Mouse (Mus musculus) thymus, postnatal 10 days (tissue): ENCODE results near the gene Zfr2.
"Not testable (repeated sequence)": the region's sequence is repeated elsewhere in the genome, so short reads cannot be mapped to it uniquely, and the experiment has no call there.

ENCODE experiments used
- DNase-seq, 2 experiments: peaks; one replicate each; pipeline ENCODE4 v3.0.0; 2021; ENCODE audit warnings: low spot score in 2 of 2

Gene Zfr2

DNA sequence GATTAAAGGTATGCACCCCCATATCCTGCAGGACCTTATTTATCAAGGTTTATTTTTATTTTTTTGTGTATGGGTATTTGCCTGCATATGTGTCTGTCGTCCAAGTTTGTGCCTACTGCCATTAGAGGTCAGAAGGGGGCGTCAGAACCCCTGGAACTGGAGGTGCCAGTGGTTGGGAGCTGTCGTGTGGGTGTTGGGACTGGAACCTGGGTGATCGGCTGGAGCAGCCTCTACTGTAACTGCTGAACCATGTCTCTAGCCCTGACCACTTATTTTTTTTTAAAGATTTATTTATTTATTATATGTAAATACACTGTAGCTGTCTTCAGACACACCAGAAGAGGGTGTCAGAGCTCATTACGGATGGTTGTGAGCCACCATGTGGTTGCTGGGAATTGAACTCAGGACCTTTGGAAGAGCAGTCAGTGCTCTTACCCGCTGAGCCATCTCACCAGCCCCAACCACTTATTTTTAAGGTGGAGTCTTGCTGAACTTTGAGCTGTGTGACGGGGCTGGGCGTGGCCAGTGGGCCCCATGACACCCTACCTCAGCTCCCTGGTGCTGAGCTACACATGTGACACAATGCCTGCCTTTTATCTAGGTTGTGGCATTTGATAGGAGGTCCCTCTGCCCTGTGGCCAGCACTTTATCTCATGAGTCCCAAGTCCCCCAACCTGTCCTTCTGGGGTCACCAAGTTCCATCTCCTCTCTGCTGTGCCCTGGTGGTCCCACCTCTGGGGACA, 29.8 kb upstream of the Zfr2 start:
- no peak for DNase-seq

DNA sequence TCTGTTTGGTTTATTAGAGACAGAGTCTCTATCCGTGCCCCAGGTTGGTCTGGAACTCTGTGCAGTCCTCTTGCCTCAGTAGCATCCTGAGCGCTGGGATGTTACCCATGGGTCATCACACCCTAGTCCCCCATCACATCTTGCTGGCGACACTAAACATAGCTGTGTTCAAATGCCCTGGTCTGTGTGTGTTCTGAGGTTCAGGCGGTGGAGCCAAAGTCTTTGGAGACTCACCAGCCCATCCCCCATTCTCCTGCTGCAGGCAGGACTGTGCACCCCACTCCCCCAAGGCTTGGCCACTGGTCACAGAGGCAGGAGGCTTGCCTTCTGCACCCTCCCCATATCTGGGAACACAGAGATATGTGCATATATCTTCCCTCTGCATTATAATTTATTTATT, 28.8 kb upstream of the Zfr2 start:
- no peak for DNase-seq

DNA sequence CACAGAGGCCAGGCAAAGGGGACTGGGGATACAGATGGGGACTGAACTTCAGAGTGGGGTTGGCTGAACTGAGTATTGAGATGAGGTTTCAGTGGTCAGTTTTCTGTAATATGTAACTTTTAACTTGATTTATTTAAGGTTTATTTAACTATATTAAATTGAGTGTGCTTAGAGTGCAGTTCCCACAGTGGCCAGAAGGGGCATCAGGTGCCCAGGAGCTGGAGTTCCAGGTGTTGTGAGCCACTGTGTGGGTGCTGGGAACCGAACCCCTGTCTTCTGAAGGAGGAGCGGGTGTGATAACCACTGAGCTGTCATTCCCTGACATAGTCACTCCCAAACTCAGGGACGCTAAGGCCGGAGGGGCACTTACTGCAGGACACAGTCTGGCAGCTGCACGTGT, 22.8 kb upstream of the Zfr2 start:
- DNase-seq, result no peak

DNA sequence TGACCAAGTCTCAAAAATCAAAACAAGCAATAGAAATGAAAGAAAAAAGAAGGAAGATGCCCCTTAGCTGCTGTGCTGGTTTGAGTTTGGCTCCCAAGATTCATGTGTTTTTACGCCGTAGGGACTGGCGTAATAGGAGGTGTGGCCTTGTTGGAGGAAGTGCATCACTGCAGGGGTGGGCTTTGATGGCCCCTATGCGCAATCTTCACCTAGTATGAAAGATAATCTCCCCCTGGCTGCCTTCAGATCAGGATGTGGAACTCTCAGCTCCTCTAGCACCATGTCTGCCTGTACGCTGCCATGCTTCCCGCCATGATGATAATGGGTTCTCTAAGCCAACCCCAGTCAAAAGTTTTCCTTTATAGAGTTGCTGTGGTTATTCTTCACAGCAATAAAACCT, 16.7 kb upstream of the Zfr2 start:
- DNase-seq, result no peak

DNA sequence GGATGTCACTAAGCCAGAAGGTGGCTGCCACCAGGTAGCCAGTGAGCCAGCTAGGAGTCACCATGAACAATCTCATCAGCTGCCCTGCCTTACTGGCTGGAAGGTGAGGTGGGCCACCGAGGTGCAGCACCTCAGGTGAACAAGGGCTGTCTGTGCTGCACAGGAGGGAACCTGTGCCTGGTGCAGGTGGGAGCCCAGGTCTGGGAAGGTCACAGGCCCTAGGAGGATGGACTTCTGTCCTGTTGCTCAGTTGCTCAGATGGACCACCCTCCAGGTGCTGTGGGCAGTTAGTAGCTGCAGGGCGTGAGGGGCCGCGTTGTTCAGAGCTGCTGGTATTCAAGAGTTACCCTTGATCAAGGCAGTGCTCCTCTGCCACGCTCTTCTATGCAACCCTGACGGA, 16.1 kb upstream of the Zfr2 start:
- no peak for DNase-seq

DNA sequence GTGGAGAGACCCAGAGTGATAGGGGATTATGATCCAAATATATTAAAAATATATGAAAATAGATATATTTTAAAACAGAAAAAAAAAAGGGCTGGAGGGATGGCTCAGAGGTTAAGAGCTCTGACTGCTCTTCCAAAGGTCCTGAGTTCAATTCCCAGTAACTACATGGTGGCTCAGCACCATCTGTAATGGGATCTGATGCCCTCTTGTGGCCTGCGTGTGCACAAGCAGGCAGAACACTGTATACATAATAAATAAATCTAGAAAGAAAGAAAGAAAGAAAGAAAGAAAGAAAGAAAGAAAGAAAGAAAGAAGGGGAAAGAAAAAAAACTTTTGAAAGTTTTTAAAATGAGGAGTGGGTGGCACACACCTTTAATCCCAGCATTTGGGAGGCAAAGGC, 15.7 kb upstream of the Zfr2 start:
- DNase-seq, result peak in 1 of 2 experiments; percentile 42

DNA sequence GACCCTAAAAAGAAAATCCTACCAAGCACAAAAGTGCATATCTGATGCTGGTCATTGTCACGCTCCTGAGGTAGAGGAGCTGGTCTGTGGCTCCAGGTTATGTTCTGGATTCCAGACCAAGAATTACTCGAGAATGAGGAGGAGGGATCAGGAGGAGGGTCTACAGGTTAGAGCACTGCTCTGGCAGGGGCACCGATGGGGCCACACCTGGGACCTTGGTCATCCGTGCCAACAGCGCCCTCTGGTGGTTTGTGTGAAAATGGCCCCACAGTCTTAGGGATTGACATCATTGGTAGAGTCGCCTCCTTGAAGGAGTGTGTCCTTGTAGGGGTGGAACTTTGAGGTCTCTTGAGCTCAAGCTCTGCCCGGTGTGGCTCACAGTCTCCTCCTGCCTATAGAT, 15.0 kb upstream of the Zfr2 start:
- DNase-seq, result peak; percentile 59 to 84

DNA sequence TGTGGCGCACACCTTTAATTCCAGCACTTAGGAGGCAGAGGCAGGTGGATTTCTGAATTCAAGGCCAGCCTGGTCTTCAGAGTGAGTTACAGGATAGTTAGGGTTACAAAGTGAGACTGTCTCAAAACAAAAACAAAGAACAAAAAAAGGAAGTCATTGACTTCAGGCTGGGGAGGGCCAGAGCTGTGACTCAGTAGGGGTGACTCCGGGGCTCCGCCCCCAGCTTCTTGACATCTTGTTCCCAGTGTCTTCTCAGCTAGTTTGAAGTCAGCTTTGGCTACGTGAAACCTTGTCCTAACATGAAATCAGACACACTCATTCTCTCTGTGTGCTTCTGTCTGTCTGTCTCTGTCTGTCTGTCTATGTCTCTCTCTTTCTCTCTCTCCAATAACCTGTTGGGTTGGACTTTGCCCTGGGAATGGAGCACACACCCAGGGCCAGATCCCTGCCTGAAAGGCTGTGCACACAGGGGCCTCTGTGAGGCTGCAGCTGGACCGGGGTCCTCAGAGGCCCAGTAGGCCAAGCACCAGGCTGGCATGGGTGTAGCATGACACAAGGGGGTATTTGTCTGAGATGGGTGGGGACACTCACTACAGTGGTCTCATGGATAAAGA, 11.4 kb upstream of the Zfr2 start:
- no peak for DNase-seq

DNA sequence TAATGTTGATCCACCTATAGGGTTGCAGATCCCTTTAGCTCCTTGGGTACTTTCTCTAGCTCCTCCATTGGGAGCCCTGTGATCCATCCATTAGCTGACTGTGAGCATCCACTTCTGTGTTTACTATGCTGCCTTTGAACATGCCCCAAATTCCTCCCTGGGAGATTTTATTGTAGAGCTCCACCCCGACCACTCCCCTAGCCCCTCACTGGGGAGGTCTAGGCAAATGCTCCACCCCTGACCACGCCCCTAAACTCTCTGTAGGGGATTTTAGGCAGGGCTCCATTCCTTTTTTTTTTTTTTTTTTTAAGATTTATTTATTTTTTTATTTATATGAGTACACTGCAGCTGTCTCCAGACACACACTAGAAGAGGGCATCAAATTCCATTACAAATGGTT, 9.2 kb upstream of the Zfr2 start:
- not testable (repeated sequence) for DNase-seq

DNA sequence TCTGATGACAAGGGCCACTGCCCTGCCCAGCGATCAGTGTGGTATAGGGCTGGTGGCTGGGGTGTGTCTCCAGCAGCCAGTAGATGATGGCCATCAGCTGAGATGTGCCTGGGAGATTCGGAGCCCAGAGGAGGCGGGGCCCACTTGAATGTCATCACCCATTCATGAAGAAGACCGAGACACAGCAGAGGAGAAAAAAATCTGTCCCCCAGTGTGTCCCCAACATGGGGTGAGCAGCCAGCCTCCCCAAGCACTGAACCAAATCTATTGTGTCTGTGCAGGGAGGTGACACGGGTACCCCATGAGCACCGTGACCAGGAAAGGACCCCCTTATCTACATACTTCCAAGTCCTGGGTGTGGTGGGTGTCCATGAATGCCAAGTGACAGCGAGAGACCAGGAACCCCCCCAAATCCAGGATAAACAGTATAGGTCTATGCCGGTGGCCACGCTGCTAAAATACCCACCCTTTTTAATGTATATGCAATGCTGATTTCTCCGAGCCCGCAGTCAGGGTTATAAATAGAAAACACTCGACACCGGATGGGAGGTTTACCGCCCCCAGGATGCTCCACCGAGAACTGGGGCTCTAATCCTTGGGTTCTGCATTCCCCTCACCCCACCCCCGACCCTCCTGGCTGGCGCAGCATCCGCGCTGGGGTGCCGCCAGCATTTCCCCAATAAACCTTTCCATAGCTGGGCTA, 3.1 kb upstream of the Zfr2 start:
- no peak for DNase-seq

DNA sequence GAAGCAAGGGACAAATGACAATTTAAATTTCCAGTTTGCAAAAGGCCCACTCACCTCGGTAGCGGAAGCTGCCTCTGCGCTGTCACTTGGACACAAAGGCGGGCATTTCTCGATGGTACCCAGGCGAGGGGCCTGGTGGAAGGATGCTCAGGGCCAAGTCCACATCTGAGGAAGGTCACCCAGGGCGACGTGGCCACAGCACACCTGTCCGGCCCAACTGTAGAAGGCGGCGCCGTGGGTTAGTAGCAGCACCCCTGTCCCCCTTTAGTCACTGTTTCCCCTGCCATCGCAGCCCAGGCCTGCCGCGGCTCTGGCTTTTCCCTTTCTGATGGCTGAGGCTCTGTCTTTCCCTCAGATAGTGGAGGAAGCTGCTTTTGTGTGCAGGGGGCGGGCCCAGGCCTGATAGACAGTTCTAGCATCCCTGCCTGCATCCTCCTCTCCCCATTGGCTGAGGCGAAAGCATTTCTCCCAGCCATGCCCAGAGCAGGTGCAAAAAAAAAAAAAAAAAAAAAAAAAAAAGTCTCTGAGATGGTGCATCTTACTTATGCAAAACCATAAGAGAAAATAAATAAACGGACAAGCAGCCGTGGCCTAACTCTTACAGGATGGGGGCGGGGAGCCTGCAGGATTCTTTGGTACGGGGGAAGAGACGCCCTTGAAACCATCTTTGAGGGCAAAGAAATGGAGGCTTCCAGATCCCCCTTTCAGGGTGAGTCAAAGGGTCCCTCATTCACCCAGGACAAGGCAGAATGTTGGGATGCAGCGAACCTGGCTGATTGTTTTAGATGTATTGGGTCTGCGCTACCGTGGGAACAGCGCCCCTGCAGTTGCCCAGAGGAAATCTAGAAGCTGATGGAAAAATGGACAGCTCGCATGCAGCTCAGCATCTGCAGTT, 2.3 kb upstream of the Zfr2 start, which contains the start of gene Atcay:
TSS of gene Atcay (minus strand) at position 396 of the 895 bp plus-strand sequence.
- peak in 1 of 2 experiments; percentile 41 for DNase-seq

DNA sequence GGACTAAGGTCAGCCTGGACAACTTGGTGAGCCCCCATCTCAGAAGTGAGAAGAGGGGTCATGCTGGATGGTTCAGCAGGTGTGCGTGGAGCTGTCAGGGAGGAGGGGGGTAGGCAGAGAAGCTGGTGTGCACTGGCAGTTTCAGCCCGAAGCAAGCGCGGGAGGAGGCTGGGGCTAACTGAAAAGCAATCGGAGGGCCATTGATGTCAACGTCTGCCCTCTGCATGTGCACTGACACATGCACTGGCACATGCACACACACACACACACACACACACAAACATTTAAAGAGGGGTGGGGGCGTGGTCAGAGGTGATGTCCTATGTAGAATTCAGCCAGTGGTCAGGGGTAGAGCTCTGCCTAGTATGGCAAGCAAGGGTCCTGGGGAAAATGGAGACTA, 1.5 kb upstream of the Zfr2 start:
- DNase-seq, result no peak

DNA sequence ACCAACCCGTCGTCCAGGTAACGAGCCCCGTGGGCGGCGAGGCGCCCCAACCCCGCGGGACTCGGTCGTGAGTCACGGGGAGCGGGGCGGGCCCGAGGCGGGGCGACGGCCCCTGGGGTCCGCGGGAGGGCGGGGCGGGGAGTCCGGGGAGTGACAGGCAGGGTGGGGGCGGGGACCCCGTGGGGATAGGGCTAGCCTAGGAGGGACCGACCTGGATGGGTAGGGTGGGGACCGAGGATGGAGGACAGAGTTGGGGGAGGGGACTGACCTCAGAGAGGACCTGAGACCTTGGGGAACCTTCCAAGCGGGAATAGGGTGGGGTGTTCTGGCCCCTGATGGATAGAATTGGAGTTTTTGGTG, 251 bp downstream of the Zfr2 start:
- DNase-seq, result no peak

DNA sequence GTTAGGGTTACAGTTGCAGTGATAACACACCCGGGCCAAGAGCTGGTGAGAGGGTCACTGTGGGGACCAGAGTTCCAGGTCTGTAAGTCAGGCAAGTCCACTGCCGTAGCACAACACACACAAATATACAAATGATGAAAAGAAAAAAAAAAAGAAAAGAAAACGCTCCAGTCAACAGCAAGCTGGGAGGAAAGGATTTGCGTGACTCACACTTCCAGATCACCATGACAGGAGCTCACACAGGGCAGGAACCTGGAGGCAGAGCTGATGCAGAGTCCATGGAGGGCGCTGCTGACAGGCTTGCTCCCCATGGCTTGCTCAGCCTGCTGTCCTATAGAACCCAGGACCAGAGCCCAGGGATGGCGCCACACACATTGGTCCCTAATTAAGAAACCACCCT, 1.3 kb downstream of the Zfr2 start:
- no peak for DNase-seq

DNA sequence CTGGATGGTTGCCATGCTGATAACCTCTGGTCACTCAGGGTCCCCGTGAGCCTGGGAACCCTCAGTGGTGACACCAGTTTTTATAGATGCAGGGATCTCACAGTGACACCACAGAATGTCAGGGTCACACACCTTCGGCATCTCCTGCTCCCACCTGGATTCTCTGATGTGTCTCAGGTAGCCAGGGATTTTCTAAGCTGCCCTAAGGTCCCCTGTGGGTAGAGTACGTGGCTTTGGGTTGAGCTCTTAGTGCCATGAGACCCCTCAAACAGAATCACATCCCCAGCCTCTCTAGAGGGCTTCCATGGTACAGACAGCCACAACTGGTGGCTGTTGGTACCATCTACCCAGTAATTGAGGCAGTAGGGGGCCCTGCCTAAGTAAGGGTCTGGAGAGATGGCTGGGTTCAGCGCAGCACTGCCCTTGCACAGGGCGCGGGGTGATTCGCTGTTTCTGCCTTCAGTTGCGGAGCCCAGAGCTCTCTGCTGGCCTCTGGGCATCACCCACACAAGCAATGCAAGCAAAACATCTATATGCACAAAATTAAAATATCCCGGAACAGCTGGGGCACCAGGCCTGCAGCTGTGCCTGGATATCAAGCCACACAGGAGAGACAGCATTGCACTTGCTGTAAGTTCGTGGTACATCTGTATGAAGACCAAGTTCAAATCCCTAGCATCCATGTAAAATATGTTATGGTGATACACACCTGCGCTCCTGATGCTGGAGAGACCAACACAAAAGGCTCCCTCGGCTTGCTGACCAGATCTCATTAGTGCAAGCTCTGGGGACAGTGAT, 3.7 kb downstream of the Zfr2 start:
- DNase-seq, result no peak

DNA sequence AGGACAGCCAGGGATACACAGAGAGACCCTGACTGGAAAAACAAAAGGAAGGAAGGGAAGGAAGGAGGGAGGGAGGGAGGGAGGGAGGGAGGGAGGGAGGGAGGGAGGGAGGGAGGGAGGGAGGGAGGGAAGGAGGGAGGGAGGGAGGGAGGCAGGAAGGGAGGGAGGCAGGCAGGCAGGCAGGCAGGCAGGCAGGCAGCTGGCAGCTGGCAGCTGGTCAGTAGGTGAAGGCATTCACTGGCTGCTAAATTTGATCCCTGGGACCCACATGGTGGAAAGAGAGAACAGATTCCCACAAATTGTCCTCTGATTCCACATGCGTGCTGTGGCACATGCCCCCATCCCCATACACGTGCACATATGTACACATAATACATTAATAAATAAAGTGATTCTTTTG, 5.7 kb downstream of the Zfr2 start:
- DNase-seq, result no peak

DNA sequence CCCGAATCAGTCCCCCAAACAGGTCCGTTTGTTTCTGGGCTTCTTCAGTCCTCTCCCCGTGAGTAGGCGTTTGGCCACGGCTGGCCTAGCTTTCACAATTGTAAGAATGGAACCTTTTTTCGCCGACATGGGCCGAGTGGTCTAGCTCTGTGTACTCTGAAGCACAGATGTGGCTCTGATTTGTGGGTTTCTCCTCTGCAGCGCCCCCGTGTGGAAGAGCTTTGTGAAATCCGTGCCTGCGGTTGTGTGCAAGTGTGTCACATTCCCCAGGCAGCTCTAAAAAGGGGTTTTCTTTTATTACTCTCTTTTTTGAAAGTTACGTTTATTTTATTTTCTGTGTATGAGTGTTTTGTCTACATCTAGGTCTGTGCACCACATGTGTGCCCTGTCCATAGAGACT, 7.9 kb downstream of the Zfr2 start:
- peak; percentile 53 to 82 for DNase-seq

DNA sequence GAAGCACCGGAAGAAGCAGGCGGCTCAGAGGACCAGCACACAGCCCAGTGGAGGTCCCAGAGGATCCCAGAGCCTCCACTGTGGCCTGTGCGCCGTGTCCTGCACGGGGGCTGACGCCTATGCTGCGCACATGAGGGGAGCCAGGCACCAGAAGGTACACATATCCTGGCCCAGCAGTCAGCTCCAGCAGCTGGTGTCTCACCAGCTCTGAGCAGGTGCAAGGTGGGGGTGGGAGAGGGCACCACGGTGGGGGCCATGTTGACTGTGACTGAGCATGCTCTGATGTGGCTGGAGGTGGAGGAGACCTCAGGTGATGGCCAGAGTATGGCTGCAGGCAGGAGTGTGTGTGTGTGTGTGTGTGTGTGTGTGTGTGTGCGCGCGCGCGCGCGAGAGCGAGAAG, 9.1 kb downstream of the Zfr2 start:
- peak; percentile 45 to 54 for DNase-seq

DNA sequence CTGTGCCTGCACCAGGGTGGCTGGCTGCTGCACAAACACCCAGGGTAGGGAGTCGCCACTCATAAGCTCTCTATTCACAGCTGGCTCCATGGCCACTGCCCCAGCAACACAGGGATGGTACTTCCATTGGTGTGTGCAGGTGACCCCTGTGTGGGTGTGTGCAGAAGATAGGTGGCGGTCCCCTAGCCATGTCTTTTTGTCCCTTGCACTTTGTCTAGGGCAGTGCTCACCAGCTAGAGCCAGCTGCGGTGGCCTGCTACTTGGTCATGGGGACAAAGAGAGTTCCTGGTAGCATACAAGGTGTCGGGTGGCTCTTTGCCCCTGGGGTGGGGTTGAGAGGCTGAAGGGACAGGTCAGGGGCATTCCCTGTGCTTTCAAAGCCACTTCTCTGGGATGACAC, 11.2 kb downstream of the Zfr2 start:
- DNase-seq, result no peak

DNA sequence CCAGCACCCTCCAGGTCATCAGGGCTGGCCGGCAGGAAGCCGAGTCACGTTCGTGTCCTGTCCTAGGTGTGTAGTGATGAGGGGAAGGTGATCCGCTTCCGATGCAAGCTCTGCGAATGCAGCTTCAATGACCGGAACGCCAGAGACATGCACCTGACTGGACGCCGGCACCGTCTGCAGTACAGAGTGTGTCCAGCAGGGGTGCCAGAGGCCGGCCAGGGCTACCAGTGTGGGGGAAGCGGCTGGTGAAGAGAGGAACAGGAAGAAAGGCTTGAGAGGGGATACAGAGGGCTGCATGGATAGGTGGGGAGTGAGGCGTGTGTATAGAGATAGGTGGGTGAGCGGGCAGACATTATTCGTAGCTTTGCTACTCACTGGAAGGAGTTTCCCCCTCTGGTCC, 11.6 kb downstream of the Zfr2 start:
- DNase-seq, result peak; percentile 68 to 85

DNA sequence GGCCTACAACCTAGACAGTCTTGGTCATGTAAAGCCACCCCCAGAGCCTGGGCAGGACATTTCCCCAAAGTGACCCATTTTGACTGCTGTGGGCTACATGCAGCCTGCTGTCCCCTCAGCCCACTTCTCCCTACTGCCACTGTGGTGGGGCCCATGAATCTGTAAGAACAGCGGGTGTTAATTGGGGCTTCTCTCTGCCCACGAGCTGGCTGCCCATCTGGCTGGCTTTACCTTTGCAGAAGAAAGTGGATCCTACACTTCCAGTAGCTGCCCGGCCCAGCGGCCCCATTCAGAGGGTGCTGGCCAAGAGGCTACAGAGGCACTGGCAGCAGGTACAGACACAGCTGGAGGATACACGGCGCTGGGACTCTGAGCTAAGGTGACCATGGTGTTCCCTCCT, 12.2 kb downstream of the Zfr2 start:
- DNase-seq, result no peak
